Mouse (Mus musculus): ENCODE data around the gene Alox8. TPM values are rescaled to one million over a fixed set of nuclear protein-coding genes. Genes with fewer than 3 reads are reported as not detected.
A peak's percentile ranks its signal among the peaks of the same experiment; 100 is the strongest.

Gene Alox8
- polyA plus RNA-seq, 1 experiment = 5.5 TPM

GRCm38 (mm10) chr11:69153831-69154230 lies 43.8 kb downstream of the Alox8 start:
- no peak overlapping the region for H3K4me3 ChIP-seq (replicated peaks; ENCODE audit: insufficient read depth, low read depth, low read length)
- no peak for DNase-seq
- peaks cover 9% of the 10 kb centered on the region; the same call in 1 of the 2 replicates for H3K4me1 ChIP-seq (ENCODE audit: control insufficient read depth, insufficient read depth, low read length)
- no peak overlapping the region for H3K27ac ChIP-seq (ENCODE audit: insufficient read depth, low read length)
- no peaks in the 10 kb centered on the region for H3K27me3 ChIP-seq (ENCODE audit: control insufficient read depth, insufficient read depth, low read length)
- TF ChIP-seq POLR2A (IDR thresholded peaks at IDR 0.05; ENCODE audit: borderline replicate concordance, insufficient read depth, low read length) (no peak), CTCF (IDR thresholded peaks at IDR 0.05; ENCODE audit: borderline replicate concordance, insufficient read depth, low read depth, low read length) (no peak)
- 77% methylated on average over 8 of the region's 8 CpGs for WGBS

GRCm38 (mm10) chr11:69151004-69151403 lies 46.6 kb downstream of the Alox8 start:
- H3K27ac ChIP-seq (ENCODE audit: insufficient read depth, low read length) = no peak overlapping the region
- WGBS = 44% methylated on average over 6 of the region's 6 CpGs
- H3K4me3 ChIP-seq (replicated peaks; ENCODE audit: insufficient read depth, low read depth, low read length) = peak overlapping the region; percentile 50
- no peak for DNase-seq
- TF ChIP-seq POLR2A (IDR thresholded peaks at IDR 0.05; ENCODE audit: borderline replicate concordance, insufficient read depth, low read length) (no peak), CTCF (IDR thresholded peaks at IDR 0.05; ENCODE audit: borderline replicate concordance, insufficient read depth, low read depth, low read length) (no peak)
- H3K4me1 ChIP-seq (ENCODE audit: control insufficient read depth, insufficient read depth, low read length) = peaks cover 20% of the 10 kb centered on the region
- no peaks in the 10 kb centered on the region for H3K27me3 ChIP-seq (ENCODE audit: control insufficient read depth, insufficient read depth, low read length)

GRCm38 (mm10) chr11:69150444-69150843 lies 47.2 kb downstream of the Alox8 start:
- Histone ChIP-seq H3K27ac (ENCODE audit: insufficient read depth, low read length) (no peak overlapping the region), H3K4me3 (replicated peaks; ENCODE audit: insufficient read depth, low read depth, low read length) (peak overlapping the region; percentile 50), H3K4me1 (ENCODE audit: control insufficient read depth, insufficient read depth, low read length) (peaks cover 20% of the 10 kb centered on the region), H3K27me3 (ENCODE audit: control insufficient read depth, insufficient read depth, low read length) (no peaks in the 10 kb centered on the region)
- WGBS = 6% methylated on average over 7 of the region's 7 CpGs
- DNase-seq = peak; percentile 74 to 81
- TF ChIP-seq POLR2A (IDR thresholded peaks at IDR 0.05; ENCODE audit: borderline replicate concordance, insufficient read depth, low read length) (no peak), CTCF (IDR thresholded peaks at IDR 0.05; ENCODE audit: borderline replicate concordance, insufficient read depth, low read depth, low read length) (peak; percentile 69)

GRCm38 (mm10) chr11:69149728-69150127 lies 47.9 kb downstream of the Alox8 start:
- peaks cover 20% of the 10 kb centered on the region for H3K4me1 ChIP-seq (ENCODE audit: control insufficient read depth, insufficient read depth, low read length)
- DNase-seq = peak in 1 of 2 experiments; percentile 28
- no peak overlapping the region for H3K4me3 ChIP-seq (replicated peaks; ENCODE audit: insufficient read depth, low read depth, low read length)
- no peaks in the 10 kb centered on the region for H3K27me3 ChIP-seq (ENCODE audit: control insufficient read depth, insufficient read depth, low read length)
- no peak overlapping the region for H3K27ac ChIP-seq (ENCODE audit: insufficient read depth, low read length)
- TF ChIP-seq CTCF (IDR thresholded peaks at IDR 0.05; ENCODE audit: borderline replicate concordance, insufficient read depth, low read depth, low read length) (no peak), POLR2A (IDR thresholded peaks at IDR 0.05; ENCODE audit: borderline replicate concordance, insufficient read depth, low read length) (no peak)
- 30% methylated on average over 6 of the region's 6 CpGs for WGBS

- TF ChIP-seq CTCF (IDR thresholded peaks at IDR 0.05; ENCODE audit: borderline replicate concordance, insufficient read depth, low read depth, low read length) = no peak
- TF ChIP-seq POLR2A (IDR thresholded peaks at IDR 0.05; ENCODE audit: borderline replicate concordance, insufficient read depth, low read length) = no peak
- Histone ChIP-seq H3K4me3 (replicated peaks; ENCODE audit: insufficient read depth, low read depth, low read length) (no peak overlapping the region), H3K4me1 (ENCODE audit: control insufficient read depth, insufficient read depth, low read length) (peaks cover 20% of the 10 kb centered on the region), H3K27ac (ENCODE audit: insufficient read depth, low read length) (no peak overlapping the region), H3K27me3 (ENCODE audit: control insufficient read depth, insufficient read depth, low read length) (no peaks in the 10 kb centered on the region)
- DNase-seq = peak in 1 of 2 experiments; percentile 44
- 46% methylated on average over 5 of the region's 5 CpGs for WGBS
These were observed 49.1 kb downstream of the Alox8 start for GRCm38 (mm10) chr11:69148451-69148960.

GRCm38 (mm10) chr11:69147546-69147945 lies 50.1 kb downstream of the Alox8 start:
- no peak overlapping the region for H3K27ac ChIP-seq (ENCODE audit: insufficient read depth, low read length)
- peak in 1 of 2 experiments; percentile 27 for DNase-seq
- 22% methylated on average over 7 of the region's 7 CpGs for WGBS
- no peak overlapping the region for H3K4me3 ChIP-seq (replicated peaks; ENCODE audit: insufficient read depth, low read depth, low read length)
- peaks cover 20% of the 10 kb centered on the region for H3K4me1 ChIP-seq (ENCODE audit: control insufficient read depth, insufficient read depth, low read length)
- TF ChIP-seq POLR2A (IDR thresholded peaks at IDR 0.05; ENCODE audit: borderline replicate concordance, insufficient read depth, low read length) (no peak), CTCF (IDR thresholded peaks at IDR 0.05; ENCODE audit: borderline replicate concordance, insufficient read depth, low read depth, low read length) (no peak)
- H3K27me3 ChIP-seq (ENCODE audit: control insufficient read depth, insufficient read depth, low read length) = no peaks in the 10 kb centered on the region

- WGBS = 94% methylated on average over 6 of the region's 6 CpGs
These were observed 62.3 kb downstream of the Alox8 start for GRCm38 (mm10) chr11:69135361-69135760.

GRCm38 (mm10) chr11:69134622-69134968 lies 63.0 kb downstream of the Alox8 start:
- H3K4me3 ChIP-seq (replicated peaks; ENCODE audit: insufficient read depth, low read depth, low read length) = peak overlapping the region; percentile 87
- 0 out of 2 replicates have a peak, but pooled peaks cover 5% of the 10 kb centered on the region for H3K4me1 ChIP-seq (ENCODE audit: control insufficient read depth, insufficient read depth, low read length)
- no peaks in the 10 kb centered on the region for H3K27me3 ChIP-seq (ENCODE audit: control insufficient read depth, insufficient read depth, low read length)
- 63% methylated on average over 8 of the region's 8 CpGs for WGBS
- no peak for TF ChIP-seq CTCF (IDR thresholded peaks at IDR 0.05; ENCODE audit: borderline replicate concordance, insufficient read depth, low read depth, low read length)
- DNase-seq = no peak
- no peak overlapping the region for H3K27ac ChIP-seq (ENCODE audit: insufficient read depth, low read length)

More at GRCm38 (mm10) chr11:69135361-69135760, 62.3 kb downstream of the Alox8 start:
- no peak for TF ChIP-seq CTCF (IDR thresholded peaks at IDR 0.05; ENCODE audit: borderline replicate concordance, insufficient read depth, low read depth, low read length)
- TF ChIP-seq POLR2A (IDR thresholded peaks at IDR 0.05; ENCODE audit: borderline replicate concordance, insufficient read depth, low read length) = no peak
- Histone ChIP-seq H3K4me3 (replicated peaks; ENCODE audit: insufficient read depth, low read depth, low read length) (no peak overlapping the region), H3K27me3 (ENCODE audit: control insufficient read depth, insufficient read depth, low read length) (no peaks in the 10 kb centered on the region), H3K27ac (ENCODE audit: insufficient read depth, low read length) (no peak overlapping the region), H3K4me1 (ENCODE audit: control insufficient read depth, insufficient read depth, low read length) (0 out of 2 replicates have a peak, but pooled peaks cover 5% of the 10 kb centered on the region)
- DNase-seq = no peak

Other genes starting within 250 kb of the Alox8 start
- gene Arhgef15, start 240.4 kb downstream of the Alox8 start, polyA plus RNA-seq (2012; rRNA removed) = 33.0 and 34.7 TPM in 2 replicates
- gene Slc25a35, start 229.7 kb downstream of the Alox8 start, polyA plus RNA-seq (2012; rRNA removed) = 11.5 and 12.1 TPM in 2 replicates
- 54.4 and 55.5 TPM in 2 replicates for gene Rangrf, start 222.7 kb downstream of the Alox8 start, polyA plus RNA-seq (2012; rRNA removed)
- gene Pfas, start 189.4 kb downstream of the Alox8 start, polyA plus RNA-seq (2012; rRNA removed) = 23.1 and 23.2 TPM in 2 replicates
- gene Ctc1, start 181.9 kb downstream of the Alox8 start, polyA plus RNA-seq (2012; rRNA removed) = 44.1 and 46.3 TPM in 2 replicates
- gene Aurkb, start 152.2 kb downstream of the Alox8 start, polyA plus RNA-seq (2012; rRNA removed) = 0.51 and 0.55 TPM in 2 replicates
- gene Borcs6, start 138.1 kb downstream of the Alox8 start, polyA plus RNA-seq (2012; rRNA removed) = 34.9 and 36.7 TPM in 2 replicates
- 13.4 and 15.8 TPM in 2 replicates for gene Tmem107, start 127.0 kb downstream of the Alox8 start, polyA plus RNA-seq (2012; rRNA removed)
- 672 and 700 TPM in 2 replicates for gene Vamp2, start 109.4 kb downstream of the Alox8 start, polyA plus RNA-seq (2012; rRNA removed)
- gene Per1, start 102.6 kb downstream of the Alox8 start, polyA plus RNA-seq (2012; rRNA removed) = 34.4 and 37.2 TPM in 2 replicates
- gene Hes7, start 77.4 kb downstream of the Alox8 start, polyA plus RNA-seq (2012; rRNA removed) = 0.44 and 0.59 TPM in 2 replicates
- gene 9130213A22Rik, start 75.3 kb downstream of the Alox8 start, polyA plus RNA-seq (2012; rRNA removed) = 1.3 and 1.4 TPM in 2 replicates
- gene Aloxe3, start 71.9 kb downstream of the Alox8 start, polyA plus RNA-seq (2012; rRNA removed) = 10.8 and 16.0 TPM in 2 replicates
- gene Alox12b, start 40.9 kb downstream of the Alox8 start, polyA plus RNA-seq (2012; rRNA removed) = 0.59 and 0.60 TPM in 2 replicates
- 1.4 and 1.8 TPM in 2 replicates for gene Gucy2e, start 39.2 kb upstream of the Alox8 start, polyA plus RNA-seq (2012; rRNA removed)
- gene Cntrob, start 125.9 kb upstream of the Alox8 start, polyA plus RNA-seq (2012; rRNA removed) = 22.0 and 23.0 TPM in 2 replicates
- gene Trappc1, start 126.1 kb upstream of the Alox8 start, polyA plus RNA-seq (2012; rRNA removed) = 81.4 and 83.6 TPM in 2 replicates
- 93.6 and 117 TPM in 2 replicates for gene Kcnab3, start 128.4 kb upstream of the Alox8 start, polyA plus RNA-seq (2012; rRNA removed)
- 130 and 135 TPM in 2 replicates for gene Rnf227, start 142.6 kb upstream of the Alox8 start, polyA plus RNA-seq (2012; rRNA removed)
- 111 and 115 TPM in 2 replicates for gene Chd3, start 171.6 kb upstream of the Alox8 start, polyA plus RNA-seq (2012; rRNA removed)
- 193 and 200 TPM in 2 replicates for gene Naa38, start 197.6 kb upstream of the Alox8 start, polyA plus RNA-seq (2012; rRNA removed)
- 40.2 and 41.9 TPM in 2 replicates for gene Cyb5d1, start 197.8 kb upstream of the Alox8 start, polyA plus RNA-seq (2012; rRNA removed)
- 5.7 and 6.0 TPM in 2 replicates for gene Tmem88, start 200.4 kb upstream of the Alox8 start, polyA plus RNA-seq (2012; rRNA removed)
- 14.0 and 16.5 TPM in 2 replicates for gene Kdm6b, start 215.8 kb upstream of the Alox8 start, polyA plus RNA-seq (2012; rRNA removed)